16 mouse cellular contexts compared by ENCODE assay signal in genomic region chr11:70790426-70790825, GRCm38 (mm10). TPM values are rescaled to one million over a fixed set of nuclear protein-coding genes. Genes with fewer than 3 reads are reported as not detected.
"Had no signal": no experiment of that assay in that cellular context is flagged by ENCODE, and none has a peak within 500 bp of the region (broad histone marks: within the 10 kb centered on the region; RNA-seq: fewer than 3 reads in every experiment).

No protein-coding gene starts in this region.

- H3K36me3 ChIP-seq: kidney, embryonic 15.5 days; limb, embryonic 13.5 days; midbrain, embryonic 10.5 days; neural tube, embryonic 13.5 days had no signal

- H3K9ac ChIP-seq: kidney, embryonic 15.5 days; limb, embryonic 13.5 days; liver, embryonic 14.5 days; neural tube, embryonic 13.5 days had no signal

- H3K4me2 ChIP-seq: kidney, embryonic 15.5 days; limb, embryonic 13.5 days; neural tube, embryonic 13.5 days had no signal

- H3K4me3 ChIP-seq: kidney, embryonic 15.5 days; limb, embryonic 13.5 days; midbrain, embryonic 10.5 days; myocyte; neural tube, embryonic 13.5 days had no signal

- H3K27me3 ChIP-seq: kidney, embryonic 15.5 days; limb, embryonic 13.5 days; neural tube, embryonic 13.5 days had no signal

- DNase-seq: kidney, adult 2 months; kidney, postnatal 14 days; left cerebral cortex, postnatal 4 days; lung, adult 2 months; lung, postnatal 36 days; midbrain, embryonic 14.5 days; right cerebral cortex, postnatal 14 days; thymus, adult 18-20 months; thymus, postnatal 14 days had no signal

- H3K9me3 ChIP-seq: kidney, embryonic 15.5 days; limb, embryonic 13.5 days; midbrain, embryonic 10.5 days; neural tube, embryonic 13.5 days had no signal

- H3K4me1 ChIP-seq: limb, embryonic 13.5 days; midbrain, embryonic 10.5 days; neural tube, embryonic 13.5 days had no signal

- H3K27ac ChIP-seq: kidney, embryonic 15.5 days; limb, embryonic 13.5 days; liver, embryonic 14.5 days; midbrain, embryonic 10.5 days; neural tube, embryonic 13.5 days had no signal

- ATAC-seq: lung, postnatal 0 days had no signal

RNA-seq across cellular contexts. Expression of gene Scimp, which starts 22.0 kb away (rescaled TPM):
- total RNA-seq: left cerebral cortex, postnatal 4 days had no signal
- polyA plus RNA-seq: midbrain, embryonic 10.5 days; neural tube, embryonic 13.5 days had no signal
